In the genomic region with DNA sequence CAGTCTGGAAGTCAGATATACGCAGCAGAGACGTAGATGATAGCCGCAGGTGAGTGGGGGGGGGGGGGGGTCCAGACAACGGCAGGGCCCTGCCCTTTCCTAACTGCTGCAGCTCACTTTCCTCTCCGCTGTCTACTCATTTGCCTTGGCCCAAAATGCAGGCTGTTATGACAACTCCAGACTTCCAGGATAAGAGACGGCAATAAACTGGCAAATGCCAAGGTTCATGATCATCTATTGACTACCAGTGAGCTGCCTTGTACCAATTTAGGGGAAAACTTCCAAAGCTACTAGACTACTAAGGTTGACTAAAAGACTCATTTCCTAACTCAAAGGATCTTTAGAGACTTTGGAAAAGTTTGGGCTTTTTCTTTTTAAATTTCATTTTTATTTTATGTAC, we compare ENCODE assay signal across 32 mouse cellular contexts. TPM values are rescaled to one million over a fixed set of nuclear protein-coding genes. Genes with fewer than 3 reads are reported as not detected.
A peak's percentile ranks its signal among the peaks of the same experiment; 100 is the strongest.
DNase-seq lines count a peak whose midpoint lies in the region; ATAC-seq and TF ChIP-seq lines count a peak whose summit lies in the region.
"Had no signal": no experiment of that assay in that cellular context is flagged by ENCODE, and none has a peak within 500 bp of the region (broad histone marks: within the 10 kb centered on the region; RNA-seq: fewer than 3 reads in every experiment).

No protein-coding gene starts in this region.

- H3K27me3 ChIP-seq in liver, adult 2 months (ENCODE audit: control insufficient read depth, insufficient read depth, low read length), result no peaks in the 10 kb centered on the region
- no peaks in the 10 kb centered on the region for H3K27me3 ChIP-seq in intestine, postnatal 0 days (replicated peaks; ENCODE audit: control insufficient read depth, insufficient read depth, low read length)
- H3K27me3 ChIP-seq in small intestine, adult 2 months (ENCODE audit: control insufficient read depth, insufficient read depth, low read length), result no peaks in the 10 kb centered on the region
- H3K27me3 ChIP-seq: embryonic facial prominence, embryonic 13.5 days; forebrain, embryonic 12.5 days; forebrain, embryonic 15.5 days; heart, embryonic 12.5 days; heart, embryonic 15.5 days; hindbrain, embryonic 13.5 days had no signal

- H3K27ac ChIP-seq in liver, adult 2 months (replicated peaks; ENCODE audit: insufficient read depth, low read depth, low read length), result peak overlapping the region; percentile 95
- peak overlapping the region; percentile 86 for H3K27ac ChIP-seq in intestine, postnatal 0 days (ENCODE audit: low read depth, low read length)
- H3K27ac ChIP-seq in small intestine, adult 2 months (ENCODE audit: insufficient read depth, low read depth, low read length), result peak overlapping the region; percentile 99
- H3K27ac ChIP-seq: embryonic facial prominence, embryonic 10.5 days; embryonic facial prominence, embryonic 13.5 days; forebrain, embryonic 12.5 days; forebrain, embryonic 15.5 days; heart, adult 2 months; heart, embryonic 15.5 days; hindbrain, embryonic 10.5 days; hindbrain, embryonic 13.5 days had no signal

- peak overlapping the region; percentile 68 for H3K9ac ChIP-seq in liver, adult 2 months (ENCODE audit: low read depth, low read length)
- no peak overlapping the region for H3K9ac ChIP-seq in intestine, postnatal 0 days (ENCODE audit: low read depth, low read length)
- H3K9ac ChIP-seq: embryonic facial prominence, embryonic 13.5 days; forebrain, embryonic 12.5 days; forebrain, embryonic 15.5 days; heart, embryonic 12.5 days; heart, embryonic 15.5 days; hindbrain, embryonic 13.5 days had no signal

- H3K4me3 ChIP-seq in liver, adult 2 months (ENCODE audit: insufficient read depth, low read depth, low read length), result peak overlapping the region; percentile 19
- H3K4me3 ChIP-seq in intestine, postnatal 0 days (ENCODE audit: low read depth, low read length), result no peak overlapping the region
- H3K4me3 ChIP-seq in small intestine, adult 2 months (ENCODE audit: low read depth, low read length), result 0 out of 2 replicates have a peak overlapping the region, but pooled peaks have one; percentile 18
- H3K4me3 ChIP-seq: embryonic facial prominence, embryonic 10.5 days; embryonic facial prominence, embryonic 13.5 days; forebrain, embryonic 12.5 days; forebrain, embryonic 15.5 days; heart, adult 2 months; heart, embryonic 12.5 days; heart, embryonic 15.5 days; hindbrain, embryonic 10.5 days; hindbrain, embryonic 13.5 days had no signal

- DNase-seq in heart, adult 11 months, result peak; percentile 27
- DNase-seq in heart, adult 8-10 months (ENCODE audit: low spot score), result no peak
- DNase-seq in liver, adult 2 months (ENCODE audit: extremely low read depth, low read depth, low spot score), result peak; percentile 90
- no peak for DNase-seq in liver
- no peak for DNase-seq in thymus, postnatal 25 days
- DNase-seq: adrenal gland, adult 8-10 months; adrenal gland, postnatal 25 days; cerebellum, adult 11-12 months; cerebellum, adult 8-10 months; cerebellum, postnatal 10 days; cerebellum, postnatal 36 days; embryo, embryonic 11 days; gastrocnemius, postnatal 25 days; heart, adult 2 months; heart, postnatal 10 days; heart, postnatal 36 days had no signal

- peak overlapping the region; percentile 54 for H3K4me2 ChIP-seq in intestine, postnatal 0 days (replicated peaks; ENCODE audit: low read depth)
- H3K4me2 ChIP-seq: embryonic facial prominence, embryonic 13.5 days; forebrain, embryonic 12.5 days; forebrain, embryonic 15.5 days; heart, embryonic 12.5 days; heart, embryonic 15.5 days; hindbrain, embryonic 13.5 days had no signal

- peaks cover 35% of the 10 kb centered on the region for H3K4me1 ChIP-seq in liver, adult 2 months (ENCODE audit: control insufficient read depth, insufficient read depth, low read length)
- peaks cover 4% of the 10 kb centered on the region; the same call in 1 of the 2 replicates for H3K4me1 ChIP-seq in intestine, postnatal 0 days (replicated peaks; ENCODE audit: control insufficient read depth, insufficient read depth, low read length)
- H3K4me1 ChIP-seq in small intestine, adult 2 months (ENCODE audit: control insufficient read depth, insufficient read depth, insufficient read length, low read length), result peaks cover 25% of the 10 kb centered on the region
- H3K4me1 ChIP-seq: embryonic facial prominence, embryonic 13.5 days; forebrain, embryonic 12.5 days; forebrain, embryonic 15.5 days; hindbrain, embryonic 10.5 days had no signal

- 20% methylated on average over 6 of the region's 6 CpGs for WGBS in liver, adult 2 months
- 58% methylated on average over 6 of the region's 6 CpGs for WGBS in intestine, postnatal 0 days
- WGBS in small intestine, adult 2 months, result 37% methylated on average over 6 of the region's 6 CpGs

- H3K79me2 ChIP-seq in liver, adult 2 months (ENCODE audit: control insufficient read depth, insufficient read depth, low read length), result peaks cover 28% of the 10 kb centered on the region; the same call in 1 of the 2 replicates

- ATAC-seq in intestine, postnatal 0 days, result no peak
- ATAC-seq: activated CD4-positive, CD25-positive, alpha-beta regulatory T cell, adult 4 months; forebrain, embryonic 15.5 days had no signal

- TF ChIP-seq CTCF in liver, adult 2 months (IDR thresholded peaks at IDR 0.05; ENCODE audit: low read depth, low read length), result no peak
- TF ChIP-seq CTCF in intestine, postnatal 0 days (IDR thresholded peaks at IDR 0.05; ENCODE audit: low read depth), result no peak
- no peak for TF ChIP-seq CTCF in small intestine, adult 2 months (IDR thresholded peaks at IDR 0.05; ENCODE audit: extremely low read depth, insufficient read length, insufficient replicate concordance, low read depth, low read length)

- peaks cover 2% of the 10 kb centered on the region; the same call in 1 of the 2 replicates for H3K36me3 ChIP-seq in liver, adult 2 months (ENCODE audit: control insufficient read depth, insufficient read depth, low read length)
- no peaks in the 10 kb centered on the region for H3K36me3 ChIP-seq in intestine, postnatal 0 days (ENCODE audit: control insufficient read depth, insufficient read depth)
- no peaks in the 10 kb centered on the region for H3K36me3 ChIP-seq in small intestine, adult 2 months (ENCODE audit: control insufficient read depth, insufficient read depth, low read length)
- H3K36me3 ChIP-seq: embryonic facial prominence, embryonic 10.5 days; embryonic facial prominence, embryonic 13.5 days; forebrain, embryonic 12.5 days; forebrain, embryonic 15.5 days; heart, embryonic 12.5 days; heart, embryonic 15.5 days; hindbrain, embryonic 10.5 days; hindbrain, embryonic 13.5 days had no signal

- no peaks in the 10 kb centered on the region for H3K9me3 ChIP-seq in intestine, postnatal 0 days (ENCODE audit: control insufficient read depth)
- H3K9me3 ChIP-seq: embryonic facial prominence, embryonic 10.5 days; embryonic facial prominence, embryonic 13.5 days; forebrain, embryonic 12.5 days; forebrain, embryonic 15.5 days; heart, embryonic 12.5 days; heart, embryonic 15.5 days; hindbrain, embryonic 10.5 days; hindbrain, embryonic 13.5 days had no signal

- no peak for TF ChIP-seq POLR2A in liver, adult 2 months (IDR thresholded peaks at IDR 0.05; ENCODE audit: extremely low read depth, insufficient read depth, low read length)
- no peak for TF ChIP-seq POLR2A in small intestine, adult 2 months (IDR thresholded peaks at IDR 0.05; ENCODE audit: low read depth, low read length)

RNA-seq across cellular contexts. Expression of a gene that starts 0.6 kb away (rescaled TPM):
- not detected for total RNA-seq in heart, adult 8-10 months (2022)
- 79.3 and 89.4 TPM in 2 replicates for total RNA-seq in liver, adult 2 months (2014; rRNA removed)
- polyA plus RNA-seq in liver, adult 2 months (2012; rRNA removed), result 64.7 and 68.6 TPM in 2 replicates
- polyA plus RNA-seq in intestine, postnatal 0 days (2015; fragmentation: Nextera tagmentation; extraction: Ambion mirVana), result 166 and 172 TPM in 2 replicates
- polyA plus RNA-seq in small intestine, adult 2 months (2012; rRNA removed), result 27.1 and 58.7 TPM in 2 replicates
- total RNA-seq: adrenal gland, adult 8-10 months; adrenal gland, postnatal 25 days; ES-E14; gastrocnemius, adult 8-10 months; gastrocnemius, postnatal 25 days; heart, adult 2 months; heart, postnatal 10 days; heart, postnatal 36 days had no signal
- polyA plus RNA-seq: activated CD4-positive, CD25-positive, alpha-beta regulatory T cell, adult 4 months; cortical plate, adult 2 months; embryonic facial prominence, embryonic 10.5 days; embryonic facial prominence, embryonic 13.5 days; erythroblast, embryonic 14.5 days; forebrain, embryonic 12.5 days; forebrain, embryonic 15.5 days; gonadal fat pad, adult 2 months; heart, adult 2 months; heart, embryonic 12.5 days; heart, embryonic 15.5 days; hindbrain, embryonic 10.5 days had no signal

Comparison
In these comparisons a context has a peak if more than half of its experiments do, and no peak if none do; other contexts are left out.
1. DNase-seq: peak in heart, adult 11 months (single experiment) and liver, adult 2 months (single experiment); none in heart, adult 8-10 months (single experiment), liver (single experiment) and thymus, postnatal 25 days (single experiment).
2. Peak in every context shown above with its lines, with median percentiles within 50 percentile points of each other: H3K27ac ChIP-seq.